Mouse (Mus musculus): ENCODE results near the gene Atp2c1.

The Atp2c1 gene

GRCm38 (mm10) chr9:105488363-105488762 lies 38.8 kb downstream of the Atp2c1 start:
- ATAC-seq (ENCODE audit: low TSS enrichment): no peak

GRCm38 (mm10) chr9:105484338-105485084 lies 42.6 kb downstream of the Atp2c1 start:
- ATAC-seq (ENCODE audit: low TSS enrichment): peak; percentile 32; the same call in 1 of the 2 replicates

GRCm38 (mm10) chr9:105483880-105484279 lies 43.2 kb downstream of the Atp2c1 start:
- peak; percentile 74 for ATAC-seq (ENCODE audit: low TSS enrichment)

DNA sequence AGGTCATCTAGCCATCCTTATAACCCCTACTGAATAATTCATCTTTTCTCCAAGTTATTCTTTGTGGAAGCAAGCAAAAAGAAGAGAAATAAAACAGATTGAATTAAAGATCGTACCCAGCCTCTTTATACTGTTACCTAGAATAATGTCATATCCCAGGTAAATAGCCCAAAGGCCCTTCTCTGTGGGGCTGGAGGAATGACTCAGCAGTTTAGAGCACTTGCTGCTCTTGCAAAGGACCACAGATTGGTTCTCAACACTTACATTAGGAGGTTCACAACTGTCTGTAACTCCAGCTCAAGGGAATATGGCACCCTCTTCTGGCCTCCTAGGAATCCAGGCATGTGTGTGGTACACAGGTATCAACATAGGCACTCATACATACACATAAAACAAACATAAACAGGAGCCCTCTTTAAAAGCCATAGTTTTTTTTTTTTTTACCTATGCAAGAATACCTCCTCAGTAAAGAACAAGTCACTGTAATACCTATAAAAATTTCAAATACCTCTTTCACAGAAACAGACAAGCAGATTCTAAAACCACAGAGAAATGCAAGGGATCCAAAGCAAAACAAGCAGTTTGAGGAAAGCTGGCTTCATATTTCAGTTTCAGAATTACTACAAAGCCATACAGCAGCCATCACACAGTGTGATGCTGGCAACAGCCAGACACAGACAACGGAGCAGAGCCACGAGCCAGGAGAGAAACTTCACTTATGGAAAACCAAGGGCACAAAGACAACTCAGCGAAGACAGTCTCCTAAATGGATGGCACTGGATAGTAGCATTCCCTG lies 44.2 kb downstream of the Atp2c1 start:
- no peak for ATAC-seq (ENCODE audit: low TSS enrichment)

DNA sequence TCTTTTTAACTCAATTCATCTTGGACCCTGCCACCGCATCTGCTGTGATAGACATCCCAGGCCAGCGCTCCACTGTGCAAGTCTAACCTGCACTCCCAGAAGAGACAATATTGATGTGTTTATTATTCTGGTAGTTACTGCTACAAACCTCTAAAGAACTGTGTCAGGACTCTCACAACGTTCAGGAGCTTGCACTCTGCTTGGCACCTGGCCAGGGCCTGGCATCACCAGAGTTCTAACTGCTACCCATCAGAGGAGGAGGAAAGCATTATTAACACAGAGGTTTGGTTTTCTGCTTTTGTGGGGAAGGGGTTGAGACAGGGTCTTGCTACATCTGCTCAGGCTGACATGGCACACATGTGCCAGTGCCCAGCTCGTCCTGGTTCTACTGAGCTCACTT lies 45.0 kb downstream of the Atp2c1 start:
- no peak for ATAC-seq (ENCODE audit: low TSS enrichment)

DNA sequence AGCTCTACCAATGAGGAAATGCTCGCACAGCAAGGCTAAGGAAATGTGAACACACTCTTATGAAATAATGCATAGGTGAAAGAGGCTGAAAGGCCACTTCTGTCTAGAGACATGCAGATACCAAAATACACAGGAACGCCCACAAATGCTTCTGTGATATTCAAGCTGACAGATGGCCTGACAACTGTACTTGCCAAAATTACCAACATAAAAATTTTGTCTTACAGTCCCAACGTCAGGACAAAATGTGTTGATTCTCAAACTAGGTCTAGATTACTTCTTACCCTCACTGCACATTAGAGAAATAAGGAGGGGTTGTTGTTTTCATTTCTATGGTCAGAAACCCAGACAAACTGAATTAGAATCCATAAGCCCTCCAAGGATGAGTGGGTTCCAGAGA lies 51.0 kb downstream of the Atp2c1 start:
- peak; percentile 54 for ATAC-seq (ENCODE audit: low TSS enrichment)

GRCm38 (mm10) chr9:105474910-105475309 lies 52.2 kb downstream of the Atp2c1 start:
- no peak for ATAC-seq (ENCODE audit: low TSS enrichment)

DNA sequence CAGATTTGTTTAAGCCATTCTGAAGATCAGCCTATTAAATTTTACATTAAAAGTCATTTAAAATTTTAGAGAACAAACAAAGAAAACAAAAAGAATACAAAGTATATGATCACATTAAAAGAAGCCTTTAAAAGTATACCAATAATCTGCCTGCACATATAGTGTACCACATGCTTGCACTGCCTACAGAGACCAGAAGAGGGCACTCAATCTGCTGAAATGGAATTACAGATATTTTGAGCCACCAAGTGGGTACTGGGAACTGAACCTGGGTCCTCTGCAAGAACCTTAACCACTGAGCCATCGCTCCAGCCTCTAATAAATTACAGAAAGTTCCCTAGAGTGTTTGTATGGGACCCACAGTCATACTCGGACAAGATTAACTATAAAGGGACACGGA lies 59.3 kb downstream of the Atp2c1 start:
- ATAC-seq (ENCODE audit: low TSS enrichment): no peak

GRCm38 (mm10) chr9:105461496-105461895 lies 65.6 kb downstream of the Atp2c1 start:
- peak; percentile 70; the same call in 1 of the 2 replicates for ATAC-seq (ENCODE audit: low TSS enrichment)

- peak; percentile 60; the same call in 1 of the 2 replicates for ATAC-seq (ENCODE audit: low TSS enrichment)
Measured at GRCm38 (mm10) chr9:105459032-105459431, 68.1 kb downstream of the Atp2c1 start.

GRCm38 (mm10) chr9:105408549-105408948 lies 118.6 kb downstream of the Atp2c1 start:
- ATAC-seq (ENCODE audit: low TSS enrichment): no peak

- peak; percentile 92 for ATAC-seq (ENCODE audit: low TSS enrichment)
Measured at GRCm38 (mm10) chr9:105395218-105395627, 131.9 kb downstream of the Atp2c1 start, which contains the start of the genes Aste1 and Nek11. TSS of gene Aste1 (plus strand) at chr9:105395392. TSS of gene Nek11 (minus strand) at chr9:105395524.

GRCm38 (mm10) chr9:105394720-105395119 lies 132.4 kb downstream of the Atp2c1 start:
- ATAC-seq (ENCODE audit: low TSS enrichment): no peak

- no peak for ATAC-seq (ENCODE audit: low TSS enrichment)
Measured at GRCm38 (mm10) chr9:105390616-105391015, 136.5 kb downstream of the Atp2c1 start.

- 0 out of 2 replicates have a peak, but pooled peaks have one; percentile 17 for ATAC-seq (ENCODE audit: low TSS enrichment)
Measured at GRCm38 (mm10) chr9:105389289-105389688, 137.8 kb downstream of the Atp2c1 start.

DNA sequence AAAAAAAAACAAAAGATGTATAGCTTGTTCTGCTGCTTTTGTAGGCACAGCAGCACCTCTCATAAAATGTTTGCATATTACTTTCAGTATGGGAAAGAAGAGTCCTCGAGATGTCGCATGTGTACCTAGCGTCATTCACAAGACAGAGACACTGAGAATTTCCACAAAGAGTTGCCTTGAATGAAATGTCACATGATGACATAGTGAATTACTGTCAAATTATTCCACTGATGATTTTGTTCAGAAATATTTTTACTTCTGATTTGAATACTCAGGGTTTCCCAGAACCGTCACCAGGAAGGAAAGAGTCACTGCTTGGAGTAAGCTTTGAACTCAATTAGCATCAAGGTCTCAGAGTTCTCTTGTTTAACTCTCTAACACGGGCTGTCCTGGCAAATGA lies 139.7 kb downstream of the Atp2c1 start:
- no peak for ATAC-seq (ENCODE audit: low TSS enrichment)

DNA sequence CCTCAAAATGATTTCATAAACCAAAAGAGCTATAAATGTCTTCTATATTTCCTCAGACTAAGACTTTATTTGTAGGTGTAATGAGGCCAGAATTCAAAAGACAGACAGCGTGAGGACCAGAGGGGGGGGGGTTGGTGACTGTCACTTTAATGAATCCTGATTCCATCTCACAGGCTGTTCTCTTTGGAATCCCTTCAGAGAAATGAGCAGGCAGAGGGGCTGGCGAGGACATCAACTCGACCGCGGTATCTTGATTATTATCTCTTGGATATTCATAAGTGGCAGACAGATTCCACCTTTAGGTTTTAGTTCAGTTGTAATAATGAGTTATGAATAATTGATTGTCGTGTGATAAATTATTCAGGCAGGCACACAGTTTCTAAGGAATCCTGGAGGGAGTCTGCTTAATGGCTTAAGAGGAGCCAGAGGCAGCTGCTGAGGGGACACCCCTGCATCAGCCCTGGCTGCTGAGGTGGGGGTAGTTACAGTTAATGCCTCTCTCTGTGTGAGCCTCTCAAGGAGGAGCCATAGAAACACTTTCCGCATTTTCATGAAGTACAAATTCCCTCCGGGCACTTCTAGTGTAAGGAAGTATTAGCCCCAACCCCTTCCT lies 147.5 kb downstream of the Atp2c1 start:
- no peak for ATAC-seq (ENCODE audit: low TSS enrichment)

DNA sequence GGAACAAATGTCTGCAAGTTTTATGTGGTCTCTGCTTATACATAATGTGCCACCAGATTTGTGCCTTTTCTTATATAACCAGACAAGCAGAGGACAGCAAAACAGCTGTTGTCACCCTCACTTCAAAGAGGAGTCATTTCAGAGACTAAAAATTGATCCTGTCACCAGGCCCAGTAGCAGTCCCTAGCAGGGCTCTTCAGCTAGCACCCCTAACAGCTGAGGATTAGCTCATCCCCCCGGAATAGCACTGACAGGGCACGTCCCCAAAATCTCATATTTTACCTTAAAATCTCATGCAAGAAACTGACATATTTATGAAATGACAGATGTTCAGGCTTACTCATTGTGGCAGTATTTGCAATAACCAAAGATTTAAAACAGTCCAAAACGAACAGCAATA lies 149.5 kb downstream of the Atp2c1 start:
- ATAC-seq (ENCODE audit: low TSS enrichment): peak; percentile 85

GRCm38 (mm10) chr9:105376954-105377530 lies 150.1 kb downstream of the Atp2c1 start:
- peak; percentile 70; the same call in 1 of the 2 replicates for ATAC-seq (ENCODE audit: low TSS enrichment)

DNA sequence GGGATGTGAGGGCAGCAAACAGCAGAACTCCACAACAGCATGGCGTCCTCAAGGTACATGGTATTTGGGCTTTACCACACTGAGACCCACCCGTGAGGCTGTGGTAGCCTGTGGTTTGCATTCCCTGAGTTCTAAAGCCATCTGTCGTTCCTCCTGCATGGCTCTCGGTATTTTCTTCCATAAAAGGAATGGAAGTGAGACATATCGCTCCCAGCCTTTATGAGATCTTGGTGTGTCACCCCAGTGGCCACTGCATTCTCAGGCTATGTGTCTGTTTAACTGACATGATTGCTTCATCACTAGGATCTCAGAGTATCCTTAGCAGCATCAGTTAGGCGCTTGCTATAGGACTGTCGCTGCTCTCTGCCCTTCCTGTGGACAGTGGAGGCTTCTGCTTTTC lies 150.7 kb downstream of the Atp2c1 start:
- 0 out of 2 replicates have a peak, but pooled peaks have one; percentile 32 for ATAC-seq (ENCODE audit: low TSS enrichment)

GRCm38 (mm10) chr9:105374361-105374760 lies 152.8 kb downstream of the Atp2c1 start:
- no peak for ATAC-seq (ENCODE audit: low TSS enrichment)

- ATAC-seq (ENCODE audit: low TSS enrichment): peak; percentile 69; the same call in 1 of the 2 replicates
Measured at GRCm38 (mm10) chr9:105368605-105369004, 158.5 kb downstream of the Atp2c1 start.

All from frontal cortex, adult (tissue).